Mouse (Mus musculus) erythroid progenitor cell, adult 5-6 weeks (primary cell): ENCODE data around the gene Zdhhc15. TPM values are rescaled to one million over a fixed set of nuclear protein-coding genes. Genes with fewer than 3 reads are reported as not detected.

ENCODE experiments used
- total RNA-seq, 2 experiments: library from RNA; stranded (forward) in 1 of 2; stranded (reverse) in 1 of 2; fragments of 150-400 nt in 1 of 2; fragments of 186-747, 209-891 nt in 1 of 2; gene quantifications; 2 replicates each; pipeline versions ENCODE4 v1.2.3 to v1.2.4; 2015 to 2017; ENCODE audit warnings: low replicate concordance in 2 of 2

The Zdhhc15 gene
- total RNA-seq, 2 experiments from 2014 or later = 6.8 to 10.9 TPM

Other genes starting within 250 kb of the Zdhhc15 start
- gene Uprt, start 188.2 kb downstream of the Zdhhc15 start, total RNA-seq (2015; ENCODE audit: low replicate concordance) = 3.2 and 3.4 TPM in 2 replicates
- gene Uprt, start 188.2 kb downstream of the Zdhhc15 start, total RNA-seq (2017; ENCODE audit: low replicate concordance) = 1.9 and 3.4 TPM in 2 replicates
- 3.6 TPM in 1 of 2 replicates, not detected in the other for gene Magee2, start 186.2 kb upstream of the Zdhhc15 start, total RNA-seq (2015; ENCODE audit: low replicate concordance)
- 0.08 TPM in 1 of 2 replicates, not detected in the other for gene Magee2, start 186.2 kb upstream of the Zdhhc15 start, total RNA-seq (2017; ENCODE audit: low replicate concordance)